Mouse (Mus musculus) MEL (cell line): ENCODE results near the gene Gpr85. TPM values are rescaled to one million over a fixed set of nuclear protein-coding genes. Genes with fewer than 3 reads are reported as not detected.

Experiments
- DNase-seq: peaks from one replicate; pipeline ENCODE4 v3.0.0; 2011; ENCODE audit warnings: low read depth, low spot score
- H3K27ac ChIP-seq: 2 replicates; pipeline ENCODE4 v1.5.1; 2012; ENCODE audit warnings: low read depth, mild to moderate bottlenecking, control low read depth, low read length, moderate library complexity; ENCODE audit not compliant: control insufficient read depth
- H3K27me3 ChIP-seq, 2 experiments: fragments of 150-350 bp in 1 of 2; sonication (generic) in 1 of 2; 2 replicates each; pipeline ENCODE4 v1.6.1; 2012; ENCODE audit warnings: low read length in 2 of 2, mild to moderate bottlenecking in 2 of 2, improper control_type of control experiment in 1 of 2, moderate library complexity in 1 of 2; ENCODE audit not compliant: insufficient read depth in 2 of 2, control insufficient read depth in 1 of 2
- H3K36me3 ChIP-seq, 2 experiments: 2 replicates each; pipeline ENCODE4 v1.6.1; 2012 to 2014; ENCODE audit warnings: low read length in 2 of 2, improper control_type of control experiment in 1 of 2, inconsistent platforms in 1 of 2, mild to moderate bottlenecking in 1 of 2; ENCODE audit not compliant: insufficient read depth in 2 of 2, control insufficient read depth in 1 of 2
- H3K4me1 ChIP-seq, 2 experiments: fragments of 150-350 bp in 1 of 2; sonication (generic) in 1 of 2; 2 replicates each; pipeline ENCODE4 v1.6.1; 2012; ENCODE audit warnings: low read length in 2 of 2, improper control_type of control experiment in 1 of 2, mild to moderate bottlenecking in 1 of 2; ENCODE audit not compliant: insufficient read depth in 2 of 2, control insufficient read depth in 1 of 2
- H3K4me3 ChIP-seq, 2 experiments: fragments of 150-350 bp in 1 of 2; sonication (generic) in 1 of 2; 2 replicates each; pipeline ENCODE4 v1.5.1; 2012; ENCODE audit warnings: low read depth in 2 of 2, low read length in 2 of 2, mild to moderate bottlenecking in 2 of 2, moderate library complexity in 2 of 2, control low read depth in 1 of 2, improper control_type of control experiment in 1 of 2; ENCODE audit not compliant: control insufficient read depth in 1 of 2, insufficient read depth in 1 of 2
- H3K79me2 ChIP-seq: 2 replicates; pipeline ENCODE4 v1.6.1; 2012; ENCODE audit warnings: mild to moderate bottlenecking, low read length, moderate library complexity; ENCODE audit not compliant: control insufficient read depth, poor library complexity, insufficient read depth
- H3K9ac ChIP-seq: 2 replicates; pipeline ENCODE4 v1.6.1; 2012; ENCODE audit warnings: low read depth, mild to moderate bottlenecking, control low read depth, low read length, moderate library complexity; ENCODE audit not compliant: control insufficient read depth, poor library complexity, severe bottlenecking
- H3K9me3 ChIP-seq: fragments of 150-350 bp; sonication (generic); replicated peaks from 2 replicates; pipeline ENCODE4 v1.6.1; 2012; ENCODE audit warnings: mild to moderate bottlenecking, low read length, improper control_type of control experiment, moderate library complexity; ENCODE audit not compliant: insufficient read depth
- BHLHE40 ChIP-seq: IDR thresholded peaks from 2 replicates; pipeline ENCODE4 v1.6.1; 2012; ENCODE audit warnings: low read depth, mild to moderate bottlenecking, inconsistent platforms, low read length, improper control_type of control experiment, borderline replicate concordance
- CHD1 ChIP-seq: IDR thresholded peaks from 2 replicates; pipeline ENCODE4 v1.6.1; 2012; ENCODE audit warnings: low read depth, mild to moderate bottlenecking, inconsistent platforms, low read length, improper control_type of control experiment
- E2F4 ChIP-seq: IDR thresholded peaks from 2 replicates; pipeline ENCODE4 v1.6.1; 2011; ENCODE audit warnings: low read depth, low read length, improper control_type of control experiment, borderline replicate concordance
- ELF1 ChIP-seq: IDR thresholded peaks from 2 replicates; pipeline ENCODE4 v1.6.1; 2014; ENCODE audit warnings: low read depth, mild to moderate bottlenecking, inconsistent platforms, low read length, improper control_type of control experiment, moderate library complexity
- EP300 ChIP-seq, 2 experiments: IDR thresholded peaks; 2 replicates each; pipeline ENCODE4 v1.6.1; 2011; ENCODE audit warnings: improper control_type of control experiment in 2 of 2, low read length in 2 of 2, low read depth in 1 of 2, mild to moderate bottlenecking in 1 of 2
- GABPA ChIP-seq: IDR thresholded peaks from 2 replicates; pipeline ENCODE4 v1.6.1; 2012; ENCODE audit warnings: low read depth, mild to moderate bottlenecking, inconsistent platforms, low read length, improper control_type of control experiment, moderate library complexity
- GATA1 ChIP-seq: IDR thresholded peaks from 2 replicates; pipeline ENCODE4 v1.6.1; 2011; ENCODE audit warnings: low read depth, low read length, improper control_type of control experiment
- MAFK ChIP-seq: IDR thresholded peaks from 2 replicates; pipeline ENCODE4 v1.6.1; 2011; ENCODE audit warnings: low read depth, mild to moderate bottlenecking, low read length, improper control_type of control experiment, borderline replicate concordance
- MEF2A ChIP-seq: IDR thresholded peaks from 2 replicates; pipeline ENCODE4 v1.6.1; 2014; ENCODE audit warnings: low read depth, mild to moderate bottlenecking, inconsistent platforms, low read length, improper control_type of control experiment; ENCODE audit not compliant: poor library complexity, insufficient replicate concordance, severe bottlenecking; ENCODE audit errors: extremely low read depth
- MYC ChIP-seq: IDR thresholded peaks from 2 replicates; pipeline ENCODE4 v1.6.1; 2011; ENCODE audit warnings: low read depth, mild to moderate bottlenecking, low read length, improper control_type of control experiment, moderate library complexity
- NELFE ChIP-seq: IDR thresholded peaks from 2 replicates; pipeline ENCODE4 v1.6.1; 2011; ENCODE audit warnings: low read depth, low read length, improper control_type of control experiment
- POLR2A ChIP-seq, 2 experiments: IDR thresholded peaks; 2 replicates each; pipeline ENCODE4 v1.6.1; 2011 to 2012; ENCODE audit warnings: low read length in 2 of 2, mild to moderate bottlenecking in 2 of 2, control low read depth in 1 of 2, improper control_type of control experiment in 1 of 2, low read depth in 1 of 2, moderate library complexity in 1 of 2; ENCODE audit not compliant: control insufficient read depth in 1 of 2, insufficient read depth in 1 of 2, poor library complexity in 1 of 2
- RAD21 ChIP-seq: IDR thresholded peaks from 2 replicates; pipeline ENCODE4 v1.6.1; 2011; ENCODE audit warnings: mild to moderate bottlenecking, low read depth, low read length, improper control_type of control experiment
- SIN3A ChIP-seq: IDR thresholded peaks from 2 replicates; pipeline ENCODE4 v1.6.1; 2012; ENCODE audit warnings: low read length, improper control_type of control experiment, inconsistent platforms
- USF1 ChIP-seq: IDR thresholded peaks from 2 replicates; pipeline ENCODE4 v1.6.1; 2014; ENCODE audit warnings: low read depth, mild to moderate bottlenecking, inconsistent platforms, low read length, improper control_type of control experiment, moderate library complexity
- ZKSCAN1 ChIP-seq: IDR thresholded peaks from 2 replicates; pipeline ENCODE4 v1.6.1; 2012; ENCODE audit warnings: low read depth, mild to moderate bottlenecking, inconsistent platforms, low read length, improper control_type of control experiment, moderate library complexity
- polyA plus RNA-seq, 2 experiments: library from polyadenylated mRNA; stranded (reverse) in 1 of 2; unstranded in 1 of 2; fragments of >175 nt in 1 of 2; fragments of >200 nt in 1 of 2; gene quantifications; 2 replicates each; pipeline versions ENCODE4 v1.2.1 to v1.2.4; 2012; ENCODE audit warnings: low replicate concordance in 2 of 2, low read depth in 1 of 2; ENCODE audit not compliant: insufficient read length in 2 of 2, insufficient read depth in 1 of 2, missing spikeins in 1 of 2
- total RNA-seq: library from RNA; depleted of rRNA; stranded (reverse); fragments of 300-350 nt; gene quantifications from 2 replicates; pipeline ENCODE4 v1.2.3, GENCODE M21; 2012

Gpr85 gene
- total and polyA plus RNA-seq, 3 experiments, result not detected

- Histone ChIP-seq H3K9ac (peak overlapping the region; percentile 81), H3K27ac (no peak overlapping the region), H3K4me1 (peaks cover 0 to 6% of the 10 kb centered on the region in 2 experiments; a peak in 3 of 4 replicates), H3K36me3 (peaks cover 0 to 11% of the 10 kb centered on the region in 2 experiments; a peak in 2 of 4 replicates), H3K27me3 (no peaks in the 10 kb centered on the region), H3K9me3 (no peaks in the 10 kb centered on the region), H3K4me3 (peak overlapping the region; percentile 38 to 74), H3K79me2 (peaks cover 2% of the 10 kb centered on the region; the same call in 1 of the 2 replicates)
- TF ChIP-seq E2F4, result no peak
- no peak for TF ChIP-seq GABPA
- no peak for TF ChIP-seq ELF1
- 0 out of 4 replicates have a peak, but pooled peaks of 1 of the 2 experiments have one; percentile 7 for TF ChIP-seq EP300 (IDR thresholded peaks at IDR 0.05; ENCODE audit: low read depth in 1 of 2, low read length in 2 of 2)
- no peak for TF ChIP-seq USF1
- no peak for TF ChIP-seq BHLHE40
- TF ChIP-seq MAFK, result no peak
- peak; percentile 60 for DNase-seq
Observed at GRCm38 (mm10) chr6:13872076-13872475, 32.3 kb upstream of the Gpr85 start.

GRCm38 (mm10) chr6:13871625-13871958, 31.9 kb upstream of the Gpr85 start:
- Histone ChIP-seq H3K9me3 (no peaks in the 10 kb centered on the region), H3K9ac (peak overlapping the region; percentile 81), H3K36me3 (peaks cover 0 to 11% of the 10 kb centered on the region in 2 experiments; a peak in 2 of 4 replicates), H3K79me2 (peaks cover 2% of the 10 kb centered on the region; the same call in 1 of the 2 replicates), H3K27me3 (no peaks in the 10 kb centered on the region), H3K4me3 (peak overlapping the region; percentile 74 to 90), H3K4me1 (peaks cover 0 to 6% of the 10 kb centered on the region in 2 experiments; a peak in 3 of 4 replicates), H3K27ac (peak overlapping the region; percentile 92)
- TF ChIP-seq MEF2A (no peak), NELFE (peak; percentile 43; the same call in 1 of the 2 replicates), RAD21 (no peak), MYC (0 out of 2 replicates have a peak, but pooled peaks have one; percentile 12), SIN3A (0 out of 2 replicates have a peak, but pooled peaks have one; percentile 6), CHD1 (no peak), ELF1 (peak; percentile 2; the same call in 1 of the 2 replicates), USF1 (no peak), GATA1 (no peak), POLR2A (IDR thresholded peaks at IDR 0.05; ENCODE audit: control insufficient read depth in 1 of 2, insufficient read depth in 1 of 2, low read depth in 1 of 2, low read length in 2 of 2, poor library complexity in 1 of 2) (0 out of 4 replicates have a peak, but pooled peaks of 1 of the 2 experiments have one; percentile 16), ZKSCAN1 (no peak)
- DNase-seq, result no peak
